Mouse (Mus musculus) spleen, adult 2 months (tissue): ENCODE measurements around the gene Naf1. TPM values are rescaled to one million over a fixed set of nuclear protein-coding genes. Genes with fewer than 3 reads are reported as not detected.
A peak's percentile ranks its signal among the peaks of the same experiment; 100 is the strongest.

Experiments used
- DNase-seq, 2 experiments: peaks; one replicate each; pipeline versions ENCODE4 v3.0.0 to v3.0.0-alpha.2; 2012 to 2021; ENCODE audit warnings: low spot score in 2 of 2, low read depth in 1 of 2
- H3K27ac ChIP-seq: fragments of 200-500 bp; 2 replicates; pipeline ENCODE4 v1.5.1; 2012; ENCODE audit warnings: low read length, inconsistent platforms; ENCODE audit not compliant: insufficient read depth
- H3K27me3 ChIP-seq: fragments of 200-500 bp; 2 replicates; pipeline ENCODE4 v1.6.1; 2012; ENCODE audit warnings: mild to moderate bottlenecking, moderate library complexity, low read length, inconsistent platforms; ENCODE audit not compliant: control insufficient read depth, insufficient read depth
- H3K36me3 ChIP-seq: fragments of 200-500 bp; 2 replicates; pipeline ENCODE4 v1.6.1; 2012; ENCODE audit warnings: mild to moderate bottlenecking, low read length, inconsistent platforms; ENCODE audit not compliant: control insufficient read depth, insufficient read depth
- H3K4me1 ChIP-seq: fragments of 200-500 bp; 2 replicates; pipeline ENCODE4 v1.6.1; 2011; ENCODE audit warnings: inconsistent platforms; ENCODE audit not compliant: control insufficient read depth, insufficient read depth, insufficient read length
- H3K4me3 ChIP-seq: fragments of 200-500 bp; 2 replicates; pipeline ENCODE4 v1.5.1; 2011; ENCODE audit warnings: mild to moderate bottlenecking, inconsistent platforms; ENCODE audit not compliant: insufficient read depth, insufficient read length; ENCODE audit errors: extremely low read depth
- CTCF ChIP-seq: fragments of 200-500 bp; IDR thresholded peaks from 2 replicates; pipeline ENCODE4 v1.5.1; 2011; ENCODE audit warnings: mild to moderate bottlenecking, inconsistent platforms; ENCODE audit not compliant: insufficient read depth, insufficient read length, insufficient replicate concordance; ENCODE audit errors: extremely low read depth
- POLR2A ChIP-seq: fragments of 200-500 bp; IDR thresholded peaks from 2 replicates; pipeline ENCODE4 v1.6.1; 2011; ENCODE audit warnings: low read depth, low read length, inconsistent platforms
- WGBS: fragments of 180-500 bp; shearing (Covaris S2); methylation state at CpG from one replicate; pipeline ENCODE4 v1.1.7; 2018; 5-methylcytosine and 5-hydroxymethylcytosine counted together
- polyA plus RNA-seq: library from polyadenylated mRNA; depleted of rRNA; stranded (reverse); fragments of >200 nt; gene quantifications from 2 replicates; pipeline ENCODE4 v1.2.3, GENCODE M21; 2012; rRNA removed

The Naf1 gene
- 2.5 and 3.8 TPM in 2 replicates for polyA plus RNA-seq

- Histone ChIP-seq H3K36me3 (no peaks in the 10 kb centered on the region), H3K27me3 (no peaks in the 10 kb centered on the region), H3K4me3 (peak within 1 kb of the TSS; percentile 91), H3K27ac (peak within 1 kb of the TSS; percentile 18; the same call in 1 of the 2 replicates), H3K4me1 (peaks cover 4% of the 10 kb centered on the region; the same call in 1 of the 2 replicates)
- DNase-seq: peak; percentile 80 to 89
- 1% methylated on average over 37 of the region's 37 CpGs for WGBS
- TF ChIP-seq CTCF: no peak
Measured at GRCm38 (mm10) chr8:66860023-66860422, at the start of gene Naf1. TSS of gene Naf1 (plus strand) at chr8:66860217.

DNA sequence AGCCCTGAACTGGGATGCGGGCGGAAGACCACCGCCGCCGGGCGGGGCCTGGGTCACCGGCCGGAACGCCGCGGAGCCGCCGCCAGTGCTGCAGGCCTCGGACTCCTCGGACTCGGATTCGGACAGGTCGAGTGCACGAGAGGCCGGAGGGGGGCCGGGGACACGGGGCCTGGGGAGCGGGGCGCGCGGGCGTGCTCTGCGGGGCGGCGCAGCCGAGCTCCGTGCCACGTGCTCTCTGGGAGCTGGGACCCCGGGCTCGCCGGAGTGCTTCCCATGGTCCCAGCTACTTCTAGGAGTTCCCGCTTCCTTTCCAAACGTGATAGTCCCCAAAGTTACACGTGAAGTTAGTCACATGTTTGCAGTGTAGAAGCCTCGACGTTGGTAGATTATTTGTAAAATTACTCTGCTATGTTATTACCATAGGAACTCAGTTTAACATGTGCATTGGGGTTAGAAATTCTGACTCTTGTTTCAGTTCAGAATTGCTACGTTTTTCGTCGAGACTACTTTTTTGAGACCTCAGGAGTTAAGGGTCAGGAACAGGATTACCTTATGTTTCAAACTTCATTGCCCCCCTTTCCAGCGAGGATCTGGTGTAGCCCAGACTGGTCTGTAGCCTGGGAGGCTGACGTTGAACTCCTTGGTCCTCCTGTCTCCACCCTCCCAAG lies 1.0 kb downstream of the Naf1 start:
- peak overlapping the region; percentile 70 for H3K4me3 ChIP-seq
- no peak overlapping the region for H3K27ac ChIP-seq
- peak in 1 of 2 experiments; percentile 6 for DNase-seq
- 1% methylated on average over 40 of the region's 46 CpGs for WGBS
- H3K27me3 ChIP-seq: no peaks in the 10 kb centered on the region
- peaks cover 4% of the 10 kb centered on the region; the same call in 1 of the 2 replicates for H3K4me1 ChIP-seq
- TF ChIP-seq CTCF (no peak), POLR2A (no peak)
- no peaks in the 10 kb centered on the region for H3K36me3 ChIP-seq

- no peak for DNase-seq
- Histone ChIP-seq H3K27ac (no peak overlapping the region), H3K36me3 (no peaks in the 10 kb centered on the region)
Measured at GRCm38 (mm10) chr8:66861589-66862500, 1.8 kb downstream of the Naf1 start.

GRCm38 (mm10) chr8:66863761-66864160 lies 3.7 kb downstream of the Naf1 start:
- no peak overlapping the region for H3K4me3 ChIP-seq
- TF ChIP-seq POLR2A: no peak
- no peak for TF ChIP-seq CTCF
- no peak overlapping the region for H3K27ac ChIP-seq
- peaks cover 4% of the 10 kb centered on the region; the same call in 1 of the 2 replicates for H3K4me1 ChIP-seq
- no peaks in the 10 kb centered on the region for H3K36me3 ChIP-seq
- DNase-seq: no peak
- H3K27me3 ChIP-seq: no peaks in the 10 kb centered on the region
- 98% methylated on average over 3 of the region's 3 CpGs for WGBS

More at GRCm38 (mm10) chr8:66861589-66862500, 1.8 kb downstream of the Naf1 start:
- Histone ChIP-seq H3K27me3 (no peaks in the 10 kb centered on the region), H3K4me1 (peaks cover 4% of the 10 kb centered on the region; the same call in 1 of the 2 replicates), H3K4me3 (peak overlapping the region; percentile 19; the same call in 1 of the 2 replicates)
- 69% methylated on average over 5 of the region's 5 CpGs for WGBS
- no peak for TF ChIP-seq CTCF
- no peak for TF ChIP-seq POLR2A

DNA sequence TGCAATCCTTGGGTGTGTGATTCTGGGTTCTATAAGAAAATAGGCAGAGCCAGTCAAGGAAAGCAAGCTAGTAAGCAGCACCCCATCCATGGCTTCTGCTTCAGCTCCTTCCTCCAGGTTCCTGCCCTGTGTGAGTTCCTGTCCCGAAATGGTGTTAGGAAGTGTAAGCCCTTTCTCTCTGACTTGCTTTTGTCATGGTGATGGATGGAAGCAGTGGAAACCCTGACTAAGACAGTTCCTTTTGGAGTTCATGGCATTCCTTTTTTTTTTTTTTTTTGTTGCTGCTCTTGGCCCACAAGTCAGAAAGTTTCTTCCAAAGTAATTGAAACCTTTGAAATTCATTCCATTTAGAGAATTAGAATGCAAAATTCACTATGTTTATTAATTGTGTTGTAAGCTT lies 5.1 kb downstream of the Naf1 start:
- WGBS: 87% methylated on average over 1 of the region's 1 CpGs

DNA sequence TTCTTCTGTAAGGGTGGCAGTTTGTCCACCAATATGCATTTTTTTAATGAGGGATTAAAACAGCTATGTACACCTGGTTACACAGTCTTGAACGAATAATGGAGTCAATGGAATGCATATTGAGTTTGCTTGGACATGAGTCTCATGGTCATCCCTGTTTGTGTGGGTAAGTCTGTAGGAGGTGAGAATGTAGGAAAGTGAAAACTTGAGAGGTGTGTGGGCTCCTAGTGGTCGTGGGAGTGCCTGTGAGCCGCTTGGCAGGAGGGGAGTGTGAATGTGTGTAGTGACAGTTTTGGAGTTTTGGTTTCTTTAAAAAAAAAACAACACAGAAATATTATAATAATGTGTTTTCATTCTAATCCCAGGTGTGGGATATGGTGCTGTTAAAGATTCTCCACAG lies 7.7 kb downstream of the Naf1 start:
- Histone ChIP-seq H3K27ac (no peak overlapping the region), H3K4me3 (no peak overlapping the region), H3K36me3 (no peaks in the 10 kb centered on the region), H3K27me3 (no peaks in the 10 kb centered on the region), H3K4me1 (no peaks in the 10 kb centered on the region)
- no peak for DNase-seq
- TF ChIP-seq CTCF (no peak), POLR2A (no peak)
- 86% methylated on average over 3 of the region's 3 CpGs for WGBS

More for the DNA sequence above, 5.1 kb downstream of the Naf1 start:
- Histone ChIP-seq H3K27ac (no peak overlapping the region), H3K36me3 (no peaks in the 10 kb centered on the region), H3K4me1 (peaks cover 4% of the 10 kb centered on the region; the same call in 1 of the 2 replicates), H3K4me3 (no peak overlapping the region), H3K27me3 (no peaks in the 10 kb centered on the region)
- TF ChIP-seq CTCF: no peak
- no peak for TF ChIP-seq POLR2A
- DNase-seq: no peak
